Mouse (Mus musculus) heart, postnatal 0 days (tissue): Measurements from ENCODE around the gene Avil. TPM values are rescaled to one million over a fixed set of nuclear protein-coding genes. Genes with fewer than 3 reads are reported as not detected.

Source experiments
- ATAC-seq: fragments of 200-750 bp; cut with Nextera tagmentation; 2 replicates; pipeline ENCODE4 v1.8.0; 2017; ENCODE audit warnings: low read depth, moderate number of reproducible peaks, moderate library complexity; ENCODE audit not compliant: insufficient read depth
- DNase-seq: peaks from one replicate; pipeline ENCODE4 v3.0.0-alpha.2; 2016; ENCODE audit warnings: low spot score
- H3K27ac ChIP-seq: fragments of 300-500 bp; sonication (generic); 2 replicates; pipeline ENCODE4 v1.5.1; 2014; ENCODE audit warnings: low read depth, mild to moderate bottlenecking
- H3K27me3 ChIP-seq: fragments of 300-500 bp; sonication (generic); 2 replicates; pipeline ENCODE4 v1.6.1; 2014; ENCODE audit warnings: low read length, mixed read lengths; ENCODE audit not compliant: control insufficient read depth, insufficient read depth
- H3K36me3 ChIP-seq: fragments of 300-500 bp; sonication (generic); replicated peaks from 2 replicates; pipeline ENCODE4 v1.6.1; 2014; ENCODE audit warnings: low read length, mixed read lengths; ENCODE audit not compliant: control insufficient read depth, insufficient read depth
- H3K4me1 ChIP-seq: fragments of 300-500 bp; sonication (generic); 2 replicates; pipeline ENCODE4 v1.6.1; 2014; ENCODE audit warnings: antibody characterized with exemption; ENCODE audit not compliant: control insufficient read depth, insufficient read depth
- H3K4me2 ChIP-seq: fragments of 300-500 bp; sonication (generic); 2 replicates; pipeline ENCODE4 v1.6.1; 2014; ENCODE audit warnings: low read depth, mild to moderate bottlenecking, low read length, moderate library complexity
- H3K4me3 ChIP-seq: fragments of 300-500 bp; sonication (generic); 2 replicates; pipeline ENCODE4 v1.5.1; 2014; ENCODE audit warnings: low read depth, low read length
- H3K9ac ChIP-seq: fragments of 300-500 bp; sonication (generic); replicated peaks from 2 replicates; pipeline ENCODE4 v1.6.1; 2014; ENCODE audit warnings: low read depth, low read length, mixed read lengths
- H3K9me3 ChIP-seq: fragments of 300-500 bp; sonication (generic); replicated peaks from 2 replicates; pipeline ENCODE4 v1.6.1; 2016; ENCODE audit warnings: low read length; ENCODE audit not compliant: control insufficient read depth
- CTCF ChIP-seq: IDR thresholded peaks from 2 replicates; pipeline ENCODE4 v1.5.1; 2016; ENCODE audit warnings: antibody characterized with exemption, control low read depth, low read depth
- EP300 ChIP-seq: IDR thresholded peaks from 2 replicates; pipeline ENCODE4 v1.6.1; 2016; ENCODE audit warnings: antibody characterized with exemption, low read depth
- WGBS: fragments of 180-500 bp; shearing (Covaris S2); extraction: QIAGEN DNeasy Blood & Tissue Kit; methylation state at CpG from one replicate; pipeline ENCODE4 v1.1.7; 2014; 5-methylcytosine and 5-hydroxymethylcytosine counted together
- polyA plus RNA-seq: library from polyadenylated mRNA; unstranded; fragments of >200 nt; fragmentation: Nextera tagmentation; extraction: Ambion mirVana; gene quantifications from 2 replicates; pipeline ENCODE4 v1.2.1, GENCODE M21; 2015
- total RNA-seq: library from RNA; depleted of rRNA; stranded (reverse); fragments of >200 nt; gene quantifications from 2 replicates; pipeline ENCODE4 v1.2.3, GENCODE M21; 2014; ENCODE audit warnings: low replicate concordance

The Avil gene
- total and polyA plus RNA-seq, 2 experiments from 2014 or later = 0.04 to 0.07 TPM

- Histone ChIP-seq H3K4me1 (peaks cover 28% of the 10 kb centered on the region), H3K36me3 (no peaks in the 10 kb centered on the region), H3K4me3 (no peak overlapping the region), H3K9ac (no peak overlapping the region), H3K9me3 (no peaks in the 10 kb centered on the region), H3K27me3 (no peaks in the 10 kb centered on the region), H3K4me2 (no peak overlapping the region), H3K27ac (no peak overlapping the region)
- DNase-seq = no peak
- ATAC-seq = no peak
- 80% methylated on average over 8 of the region's 8 CpGs for WGBS
- TF ChIP-seq CTCF (no peak), EP300 (no peak)
Measured at GRCm38 (mm10) chr10:126960496-126960895, 40.0 kb upstream of the Avil start.

- Histone ChIP-seq H3K9ac (0 out of 2 replicates have a peak overlapping the region, but pooled peaks have one; percentile 11), H3K36me3 (no peaks in the 10 kb centered on the region), H3K27ac (peak overlapping the region; percentile 75), H3K4me1 (peaks cover 20% of the 10 kb centered on the region), H3K4me2 (no peak overlapping the region), H3K9me3 (no peaks in the 10 kb centered on the region), H3K4me3 (no peak overlapping the region), H3K27me3 (no peaks in the 10 kb centered on the region)
- 69% methylated on average over 10 of the region's 10 CpGs for WGBS
- TF ChIP-seq EP300 (no peak), CTCF (no peak)
- ATAC-seq (no peak), DNase-seq (no peak)
Measured at GRCm38 (mm10) chr10:126961757-126962156, 38.8 kb upstream of the Avil start.

- Histone ChIP-seq H3K27ac (peak overlapping the region; percentile 75), H3K4me2 (no peak overlapping the region), H3K27me3 (no peaks in the 10 kb centered on the region), H3K9ac (0 out of 2 replicates have a peak overlapping the region, but pooled peaks have one; percentile 11), H3K4me1 (peaks cover 15% of the 10 kb centered on the region), H3K36me3 (no peaks in the 10 kb centered on the region), H3K9me3 (no peaks in the 10 kb centered on the region), H3K4me3 (no peak overlapping the region)
- DNase-seq (peak; percentile 59), ATAC-seq (peak; percentile 62)
- WGBS = 27% methylated on average over 15 of the region's 15 CpGs
- TF ChIP-seq CTCF = no peak
- TF ChIP-seq EP300 = no peak
Measured at GRCm38 (mm10) chr10:126962271-126962965, 38.1 kb upstream of the Avil start.

GRCm38 (mm10) chr10:126962966-126963330 is 37.6 kb upstream of the Avil start:
- Histone ChIP-seq H3K9ac (no peak overlapping the region), H3K27ac (peak overlapping the region; percentile 75)

GRCm38 (mm10) chr10:126963821-126964220 is 36.7 kb upstream of the Avil start:
- Histone ChIP-seq H3K4me2 (no peak overlapping the region), H3K4me1 (peaks cover 10% of the 10 kb centered on the region), H3K36me3 (no peaks in the 10 kb centered on the region), H3K4me3 (no peak overlapping the region), H3K9ac (no peak overlapping the region), H3K27me3 (no peaks in the 10 kb centered on the region), H3K27ac (0 out of 2 replicates have a peak overlapping the region, but pooled peaks have one; percentile 75), H3K9me3 (no peaks in the 10 kb centered on the region)
- TF ChIP-seq EP300 = no peak
- TF ChIP-seq CTCF = no peak
- ATAC-seq (no peak), DNase-seq (no peak)
- 87% methylated on average over 8 of the region's 8 CpGs for WGBS

More at GRCm38 (mm10) chr10:126962966-126963330, 37.6 kb upstream of the Avil start:
- no peaks in the 10 kb centered on the region for H3K9me3 ChIP-seq
- no peaks in the 10 kb centered on the region for H3K27me3 ChIP-seq
- 43% methylated on average over 6 of the region's 6 CpGs for WGBS
- H3K4me3 ChIP-seq = no peak overlapping the region
- H3K4me2 ChIP-seq = no peak overlapping the region
- no peaks in the 10 kb centered on the region for H3K36me3 ChIP-seq
- DNase-seq = no peak
- no peak for ATAC-seq
- no peak for TF ChIP-seq CTCF
- TF ChIP-seq EP300 = no peak
- H3K4me1 ChIP-seq = peaks cover 10% of the 10 kb centered on the region
